Mouse (Mus musculus) midbrain, embryonic 11.5 days (tissue): ENCODE measurements around the gene Jup. TPM values are rescaled to one million over a fixed set of nuclear protein-coding genes. Genes with fewer than 3 reads are reported as not detected.
A peak's percentile ranks its signal among the peaks of the same experiment; 100 is the strongest.

ENCODE experiments used
- ATAC-seq: fragments of 200-750 bp; cut with Nextera tagmentation; 2 replicates; pipeline ENCODE4 v1.8.0; 2017; ENCODE audit warnings: moderate TSS enrichment, moderate library complexity; ENCODE audit not compliant: low FRiP score
- DNase-seq: peaks from one replicate; pipeline ENCODE4 v3.0.0; 2015; ENCODE audit warnings: low spot score; ENCODE audit errors: missing footprints
- H3K27ac ChIP-seq: fragments of 300-500 bp; sonication (generic); 2 replicates; pipeline ENCODE4 v1.5.1; 2014; ENCODE audit warnings: low read depth, low read length
- H3K27me3 ChIP-seq: fragments of 300-500 bp; sonication (generic); 2 replicates; pipeline ENCODE4 v1.6.1; 2014; ENCODE audit warnings: mild to moderate bottlenecking, low read length, moderate library complexity, mixed read lengths; ENCODE audit not compliant: control insufficient read depth, insufficient read depth
- H3K36me3 ChIP-seq: fragments of 300-500 bp; sonication (generic); 2 replicates; pipeline ENCODE4 v1.6.1; 2014; ENCODE audit warnings: mild to moderate bottlenecking, low read length, moderate library complexity, mixed read lengths; ENCODE audit not compliant: control insufficient read depth, insufficient read depth
- H3K4me1 ChIP-seq: fragments of 300-500 bp; sonication (generic); 2 replicates; pipeline ENCODE4 v1.6.1; 2014; ENCODE audit warnings: low read length; ENCODE audit not compliant: control insufficient read depth, insufficient read depth
- H3K4me2 ChIP-seq: fragments of 300-500 bp; sonication (generic); 2 replicates; pipeline ENCODE4 v1.6.1; 2014; ENCODE audit warnings: mild to moderate bottlenecking, moderate library complexity
- H3K4me3 ChIP-seq: fragments of 300-500 bp; sonication (generic); 2 replicates; pipeline ENCODE4 v1.5.1; 2014; ENCODE audit warnings: low read depth, low read length
- H3K9ac ChIP-seq: fragments of 300-500 bp; sonication (generic); 2 replicates; pipeline ENCODE4 v1.6.1; 2014; ENCODE audit warnings: low read length
- H3K9me3 ChIP-seq: fragments of 300-500 bp; sonication (generic); 2 replicates; pipeline ENCODE4 v1.6.1; 2016; ENCODE audit warnings: low read length; ENCODE audit not compliant: control insufficient read depth
- WGBS: fragments of 180-500 bp; shearing (Covaris S2); extraction: QIAGEN DNeasy Blood & Tissue Kit; methylation state at CpG from one replicate; pipeline ENCODE4 v1.1.7; 2014; 5-methylcytosine and 5-hydroxymethylcytosine counted together
- polyA plus RNA-seq: library from polyadenylated mRNA; unstranded; fragments of >200 nt; fragmentation: Nextera tagmentation; extraction: Ambion mirVana; gene quantifications from 2 replicates; pipeline ENCODE4 v1.2.1, GENCODE M21; 2014

Gene Jup
- polyA plus RNA-seq, 1 experiment from 2014 or later, result 25.2 TPM

DNA sequence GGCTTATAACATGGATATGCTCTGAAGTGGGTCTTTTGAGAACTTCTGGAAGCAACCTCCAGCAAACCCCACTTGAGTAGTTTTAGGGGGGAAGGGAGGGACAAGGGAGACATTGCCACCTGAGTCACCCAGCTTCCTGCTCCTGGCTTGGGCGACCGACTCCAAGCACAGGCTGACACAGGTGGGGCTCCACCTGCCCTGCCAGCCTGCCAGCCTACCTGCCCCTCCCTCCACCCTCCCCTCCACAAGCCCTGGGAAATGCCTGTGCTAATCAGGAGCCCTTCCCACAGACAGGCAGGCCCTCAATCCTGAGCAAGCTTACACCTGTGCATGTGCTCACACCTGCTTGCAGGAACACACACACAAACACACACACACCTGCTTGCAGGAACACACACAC is 5.1 kb upstream of the Jup start:
- Histone ChIP-seq H3K27ac (no peak overlapping the region), H3K4me1 (no peaks in the 10 kb centered on the region), H3K9me3 (no peaks in the 10 kb centered on the region), H3K36me3 (no peaks in the 10 kb centered on the region), H3K4me2 (no peak overlapping the region), H3K4me3 (no peak overlapping the region), H3K9ac (no peak overlapping the region), H3K27me3 (no peaks in the 10 kb centered on the region)
- 67% methylated on average over 2 of the region's 2 CpGs for WGBS
- ATAC-seq (no peak), DNase-seq (no peak)

DNA sequence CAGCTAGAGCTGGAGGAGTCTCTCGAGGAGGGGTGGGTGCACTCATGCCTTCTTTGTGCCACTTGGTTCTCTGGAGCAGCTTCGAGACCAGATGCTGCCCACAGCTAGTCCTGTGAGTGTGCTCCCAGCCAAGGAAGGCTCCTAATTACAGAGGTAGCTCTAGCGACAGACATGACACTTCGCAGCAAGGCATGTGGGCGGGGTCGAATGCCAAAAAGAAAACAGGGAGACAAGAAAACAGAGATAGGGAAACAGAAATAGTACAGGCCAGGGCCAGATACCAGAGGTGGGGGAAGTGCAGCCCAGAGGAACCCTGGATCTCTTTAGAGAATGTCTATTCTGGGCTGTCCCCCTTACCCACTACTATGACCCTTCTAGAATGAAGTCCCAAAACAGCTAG is 4.7 kb upstream of the Jup start:
- H3K36me3 ChIP-seq, result no peaks in the 10 kb centered on the region
- no peaks in the 10 kb centered on the region for H3K4me1 ChIP-seq
- ATAC-seq (no peak), DNase-seq (no peak)
- 37% methylated on average over 6 of the region's 6 CpGs for WGBS
- no peaks in the 10 kb centered on the region for H3K9me3 ChIP-seq
- H3K27ac ChIP-seq, result no peak overlapping the region
- peaks cover 2% of the 10 kb centered on the region; the same call in 1 of the 2 replicates for H3K27me3 ChIP-seq
- no peak overlapping the region for H3K4me2 ChIP-seq
- no peak overlapping the region for H3K4me3 ChIP-seq
- H3K9ac ChIP-seq, result no peak overlapping the region

DNA sequence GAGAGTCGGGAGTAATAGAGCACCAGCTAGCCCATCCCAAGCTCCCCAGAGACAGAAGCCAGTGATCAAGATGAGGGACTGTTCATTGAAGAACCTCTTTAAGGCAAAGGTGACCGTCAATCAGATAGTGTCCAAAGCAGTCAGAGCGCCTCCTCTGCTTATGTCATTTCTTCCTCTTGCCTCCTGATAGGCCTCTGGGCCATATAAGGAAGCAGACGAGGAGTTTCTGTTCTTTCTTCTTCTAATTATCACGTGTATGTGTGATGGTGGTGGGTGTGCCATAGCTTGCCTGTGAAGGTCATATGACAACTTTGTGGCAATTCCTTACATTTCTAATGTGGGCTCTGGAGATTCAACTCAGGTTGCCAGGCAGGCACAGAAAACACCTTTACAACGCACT is 3.3 kb upstream of the Jup start:
- Histone ChIP-seq H3K4me2 (no peak overlapping the region), H3K27ac (no peak overlapping the region), H3K36me3 (no peaks in the 10 kb centered on the region), H3K9me3 (no peaks in the 10 kb centered on the region), H3K4me1 (0 out of 2 replicates have a peak, but pooled peaks cover 3% of the 10 kb centered on the region), H3K27me3 (peaks cover 16% of the 10 kb centered on the region), H3K9ac (no peak overlapping the region), H3K4me3 (no peak overlapping the region)
- WGBS, result 80% methylated on average over 6 of the region's 6 CpGs
- ATAC-seq (no peak), DNase-seq (no peak)

DNA sequence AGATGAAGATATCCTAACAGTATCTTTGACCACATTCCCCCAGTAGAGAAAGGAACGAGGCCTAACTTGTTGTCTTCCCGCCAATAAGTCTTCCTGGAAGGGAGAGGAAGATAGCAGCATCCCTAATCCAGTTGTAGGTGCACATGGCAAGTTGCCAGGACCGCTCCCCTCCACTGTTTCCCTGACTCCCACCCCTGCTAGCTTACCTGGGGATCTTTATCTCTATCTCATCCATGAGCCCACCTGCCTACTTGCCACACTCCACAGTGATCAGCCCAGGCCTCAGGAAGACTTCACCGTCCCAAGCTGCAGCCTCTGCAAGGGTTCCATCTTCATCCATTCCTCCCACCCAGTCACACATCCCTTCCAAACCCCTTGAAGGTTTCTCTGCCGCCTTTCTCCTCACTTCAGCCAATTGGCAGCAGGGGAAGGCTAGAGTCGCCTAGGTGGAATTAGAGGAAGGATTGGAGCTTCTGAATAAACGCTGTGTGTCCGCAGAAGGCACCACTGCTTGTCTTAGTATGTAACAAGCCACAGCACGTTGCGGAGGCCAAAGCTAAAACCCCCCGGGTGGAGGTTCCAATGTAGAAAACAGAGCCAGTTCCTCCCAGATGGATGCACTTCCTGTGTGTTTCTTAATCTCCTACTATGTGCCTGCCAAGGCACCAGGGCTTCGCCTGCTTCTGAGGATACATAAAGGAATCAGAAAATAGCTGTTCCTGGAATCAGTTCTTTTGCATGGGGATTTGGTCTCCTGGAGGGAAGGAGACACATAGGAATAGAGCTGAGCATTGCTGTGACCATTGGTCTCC is 2.4 kb upstream of the Jup start:
- Histone ChIP-seq H3K27me3 (peaks cover 20% of the 10 kb centered on the region), H3K27ac (no peak overlapping the region), H3K4me3 (no peak overlapping the region), H3K9me3 (no peaks in the 10 kb centered on the region), H3K4me2 (no peak overlapping the region), H3K4me1 (0 out of 2 replicates have a peak, but pooled peaks cover 3% of the 10 kb centered on the region), H3K9ac (no peak overlapping the region), H3K36me3 (no peaks in the 10 kb centered on the region)
- no peak for ATAC-seq
- no peak for DNase-seq
- 78% methylated on average over 12 of the region's 12 CpGs for WGBS

DNA sequence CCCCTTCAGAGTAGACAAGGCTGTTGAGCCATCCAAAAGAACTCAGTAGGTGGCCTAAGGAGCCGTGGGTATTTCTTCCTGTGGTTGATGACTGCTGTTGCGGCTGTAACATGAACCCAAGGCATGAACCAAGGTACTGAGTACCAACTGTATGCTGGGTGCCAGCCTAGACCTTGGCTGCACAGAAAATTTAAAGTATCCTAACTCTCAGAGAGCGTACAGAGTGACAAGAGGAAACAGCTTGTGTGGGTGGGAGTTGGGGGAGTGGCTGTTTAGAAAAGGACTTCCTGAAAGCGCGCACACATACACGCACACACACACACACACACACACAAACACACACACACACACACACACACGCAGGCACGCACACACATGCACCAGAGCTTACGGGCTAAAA is 1.8 kb upstream of the Jup start:
- no peak for DNase-seq
- Histone ChIP-seq H3K4me1 (0 out of 2 replicates have a peak, but pooled peaks cover 3% of the 10 kb centered on the region), H3K9ac (no peak overlapping the region), H3K36me3 (no peaks in the 10 kb centered on the region), H3K4me2 (no peak overlapping the region), H3K4me3 (no peak overlapping the region), H3K27me3 (peaks cover 21% of the 10 kb centered on the region), H3K9me3 (no peaks in the 10 kb centered on the region), H3K27ac (no peak overlapping the region)
- ATAC-seq, result no peak
- 83% methylated on average over 9 of the region's 9 CpGs for WGBS

DNA sequence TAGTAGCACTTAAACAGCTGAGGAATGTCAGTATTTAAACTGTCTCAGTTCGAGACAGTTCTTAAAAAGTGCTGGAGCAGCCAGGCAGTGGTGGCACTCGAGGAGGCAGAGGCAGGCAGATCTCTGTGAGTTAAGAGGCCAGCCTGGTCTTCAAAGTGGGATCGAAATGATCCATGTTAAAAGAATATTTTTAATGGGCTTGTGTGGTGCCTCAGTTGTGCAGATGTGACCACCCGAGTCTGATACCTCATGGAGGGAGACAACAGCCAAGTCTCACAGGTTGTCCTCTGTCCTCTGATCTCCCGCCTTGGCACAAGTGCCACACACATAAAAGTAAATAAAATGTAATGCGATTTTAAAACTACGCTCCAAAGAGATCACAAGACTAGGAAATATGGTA is 954 bp upstream of the Jup start:
- Histone ChIP-seq H3K27ac (no peak overlapping the region), H3K4me2 (no peak overlapping the region), H3K4me3 (no peak overlapping the region), H3K9me3 (no peaks in the 10 kb centered on the region), H3K36me3 (no peaks in the 10 kb centered on the region), H3K27me3 (peaks cover 22% of the 10 kb centered on the region), H3K4me1 (0 out of 2 replicates have a peak, but pooled peaks cover 3% of the 10 kb centered on the region), H3K9ac (no peak overlapping the region)
- DNase-seq (no peak), ATAC-seq (no peak)
- WGBS, result 97% methylated on average over 7 of the region's 7 CpGs

DNA sequence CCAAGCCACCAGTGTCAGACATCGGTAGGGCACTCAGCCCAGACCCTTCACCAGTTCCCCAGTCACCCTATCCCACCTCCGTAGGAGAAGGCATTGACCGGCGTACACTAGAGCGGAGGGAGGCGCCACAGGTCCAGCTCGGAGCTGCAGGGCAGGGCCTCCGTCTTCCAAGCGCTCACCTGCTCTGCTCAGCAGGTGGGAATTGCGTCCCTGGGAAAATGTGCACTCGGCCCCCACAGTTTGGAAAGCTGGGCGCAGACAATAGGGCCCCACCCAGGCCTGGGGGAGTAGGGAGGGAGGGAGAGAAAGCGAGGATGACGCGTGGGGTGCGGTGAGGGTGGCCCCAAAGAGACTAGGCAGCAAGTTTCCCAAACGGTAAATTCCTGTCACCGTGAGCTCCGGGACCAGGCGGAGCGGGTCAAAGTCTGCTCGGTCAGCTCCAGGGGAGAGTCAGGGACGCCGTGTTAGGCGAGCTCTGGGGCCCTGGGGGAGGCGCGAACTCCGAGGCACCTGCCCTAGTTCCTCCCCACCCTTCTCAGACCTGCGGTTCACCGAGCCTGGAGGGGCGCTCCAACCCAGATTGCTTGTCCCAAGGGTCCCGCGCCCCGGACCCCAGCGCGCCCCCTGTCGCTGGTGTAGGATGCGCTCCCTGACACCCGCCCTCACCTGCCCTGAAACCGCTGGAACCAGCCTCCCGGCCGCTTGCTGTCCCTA is 520 bp downstream of the Jup start:
- ATAC-seq, result no peak
- Histone ChIP-seq H3K9ac (peak overlapping the region; percentile 63), H3K9me3 (no peaks in the 10 kb centered on the region), H3K4me2 (peak overlapping the region; percentile 60), H3K36me3 (no peaks in the 10 kb centered on the region), H3K27ac (no peak overlapping the region), H3K4me1 (0 out of 2 replicates have a peak, but pooled peaks cover 3% of the 10 kb centered on the region), H3K4me3 (peak overlapping the region; percentile 52), H3K27me3 (peaks cover 22% of the 10 kb centered on the region)
- WGBS, result 3% methylated on average over 42 of the region's 42 CpGs
- peak; percentile 89 for DNase-seq

DNA sequence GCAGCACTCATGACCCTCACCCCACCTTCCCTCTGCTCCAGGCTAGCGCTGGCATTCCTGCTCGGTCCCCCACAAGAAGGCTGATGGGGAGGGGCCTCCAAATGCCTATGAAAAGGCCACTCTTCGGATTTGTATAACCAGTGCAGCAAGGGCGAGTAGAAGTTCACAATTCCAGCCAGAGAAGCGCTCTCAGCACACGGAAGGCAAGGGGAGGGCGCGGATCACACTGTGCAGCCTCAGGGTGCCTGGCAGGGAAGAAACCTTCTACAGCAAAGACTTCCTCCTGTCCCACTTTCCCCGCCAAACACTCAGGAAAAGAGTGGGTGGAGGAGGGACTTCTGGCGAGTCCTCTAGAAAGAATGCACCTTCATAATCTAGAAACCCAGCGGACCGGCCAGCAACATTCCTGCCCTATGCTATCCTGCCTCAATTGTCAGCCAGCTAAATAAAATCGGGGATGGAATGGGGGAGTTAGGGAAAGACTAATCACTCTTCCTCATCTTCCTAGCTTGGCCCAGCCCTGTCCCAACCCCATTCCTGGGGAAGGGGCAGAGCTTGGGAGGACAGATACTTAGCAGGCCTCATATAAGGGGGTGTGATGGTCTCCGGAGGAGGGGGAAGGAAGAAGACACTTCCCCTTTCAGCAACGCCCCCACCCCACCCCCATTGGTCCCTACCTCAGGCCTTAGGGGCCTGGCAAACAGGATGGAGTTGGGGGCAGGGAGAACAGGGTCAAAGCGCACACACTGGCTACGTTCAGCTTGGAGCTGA is 1.5 kb downstream of the Jup start:
- Histone ChIP-seq H3K27ac (no peak overlapping the region), H3K4me2 (peak overlapping the region; percentile 60), H3K4me1 (peaks cover 5% of the 10 kb centered on the region; the same call in 1 of the 2 replicates), H3K36me3 (no peaks in the 10 kb centered on the region), H3K27me3 (peaks cover 22% of the 10 kb centered on the region), H3K9ac (no peak overlapping the region), H3K9me3 (no peaks in the 10 kb centered on the region), H3K4me3 (peak overlapping the region; percentile 52)
- DNase-seq (no peak), ATAC-seq (no peak)
- 34% methylated on average over 17 of the region's 17 CpGs for WGBS
